10 mouse cellular contexts compared by ENCODE assay signal in genomic region chr15:79244071-79244893, GRCm38 (mm10). TPM values are rescaled to one million over a fixed set of nuclear protein-coding genes. Genes with fewer than 3 reads are reported as not detected.
DNase-seq lines count a peak whose midpoint lies in the region; ATAC-seq lines count a peak whose summit lies in the region.
"Had no signal": no experiment of that assay in that cellular context is flagged by ENCODE, and none has a peak within 500 bp of the region (broad histone marks: within the 10 kb centered on the region; RNA-seq: fewer than 3 reads in every experiment).

No protein-coding gene starts in this region.

- H3K9me3 ChIP-seq in kidney, embryonic 14.5 days (ENCODE audit: control insufficient read depth, low read length): no peaks in the 10 kb centered on the region
- H3K9me3 ChIP-seq in heart, embryonic 14.5 days (ENCODE audit: control insufficient read depth, low read length): no peaks in the 10 kb centered on the region

- no peak overlapping the region for H3K4me3 ChIP-seq in kidney, embryonic 14.5 days (ENCODE audit: low read length)
- H3K4me3 ChIP-seq in heart, embryonic 14.5 days (ENCODE audit: control insufficient read depth in 1 of 2, insufficient read depth in 1 of 2, low read depth in 1 of 2, low read length in 2 of 2): no peak overlapping the region
- H3K4me3 ChIP-seq: erythroblast, embryonic 14.5 days had no signal

- 73% methylated on average over 7 of the region's 7 CpGs for whole genome bisulfite sequencing in kidney, embryonic 14.5 days
- WGBS in heart, embryonic 14.5 days: 61% methylated on average over 7 of the region's 7 CpGs

- no peak overlapping the region for H3K27ac ChIP-seq in kidney, embryonic 14.5 days (ENCODE audit: low read depth, low read length)
- peak overlapping the region; percentile 94 to 97 for H3K27ac ChIP-seq in heart, embryonic 14.5 days (replicated peaks in 1 of 2; ENCODE audit: control insufficient read depth in 1 of 2, insufficient read depth in 1 of 2, low read depth in 2 of 2, low read length in 2 of 2)

- no peaks in the 10 kb centered on the region for H3K27me3 ChIP-seq in kidney, embryonic 14.5 days (ENCODE audit: control insufficient read depth, insufficient read depth, low read length)
- H3K27me3 ChIP-seq in heart, embryonic 14.5 days (ENCODE audit: control insufficient read depth, insufficient read depth, low read length): no peaks in the 10 kb centered on the region

- intact Hi-C loops in gastrocnemius, postnatal 36 days (cut with DNase I): no loop called here

- H3K36me3 ChIP-seq in kidney, embryonic 14.5 days (ENCODE audit: control insufficient read depth, insufficient read depth, low read length): peaks cover 68% of the 10 kb centered on the region
- peaks cover 69% of the 10 kb centered on the region for H3K36me3 ChIP-seq in heart, embryonic 14.5 days (ENCODE audit: control insufficient read depth, insufficient read depth, low read length)

- ATAC-seq in kidney, embryonic 14.5 days (ENCODE audit: low FRiP score, low TSS enrichment): no peak
- no peak for ATAC-seq in heart, embryonic 14.5 days (ENCODE audit: insufficient number of reproducible peaks, insufficient read depth, low FRiP score, low read depth)
- no peak for ATAC-seq in monocyte, adult 5-6 weeks (replicated peaks; ENCODE audit: insufficient number of reproducible peaks, low FRiP score, low TSS enrichment, poor library complexity, severe bottlenecking)

- DNase-seq in kidney, adult 18-20 months: peak; percentile 48
- peak; percentile 38 for DNase-seq in adrenal gland, postnatal 25 days
- peak; percentile 52 for DNase-seq in lung, postnatal 36 days
- DNase-seq in thymus, adult 18-20 months: no peak
- DNase-seq in gastrocnemius, postnatal 36 days: no peak

- H3K4me1 ChIP-seq in kidney, embryonic 14.5 days (ENCODE audit: control insufficient read depth, insufficient read depth, low read length): peaks cover 2% of the 10 kb centered on the region; the same call in 1 of the 2 replicates
- peaks cover 18 to 23% of the 10 kb centered on the region in 2 experiments for H3K4me1 ChIP-seq in heart, embryonic 14.5 days (ENCODE audit: control insufficient read depth in 2 of 2, insufficient read depth in 2 of 2, low read length in 2 of 2)

- H3K9ac ChIP-seq in kidney, embryonic 14.5 days (ENCODE audit: low read depth, low read length): no peak overlapping the region
- peak overlapping the region; percentile 39; the same call in 1 of the 2 replicates for H3K9ac ChIP-seq in heart, embryonic 14.5 days (ENCODE audit: low read length)

- H3K4me2 ChIP-seq in kidney, embryonic 14.5 days (replicated peaks; ENCODE audit: low read depth, low read length): no peak overlapping the region
- H3K4me2 ChIP-seq in heart, embryonic 14.5 days (ENCODE audit: low read length): no peak overlapping the region

RNA-seq across cellular contexts. Expression of gene Slc16a8, which starts 10.3 kb away (rescaled TPM):
- 0.39 and 0.50 TPM in 2 replicates for polyA plus RNA-seq in kidney, embryonic 14.5 days (2014; fragmentation: Nextera tagmentation; extraction: Ambion mirVana)
- not detected in 2 replicates for total RNA-seq in adrenal gland, postnatal 25 days (2021)
- 0.28 and 0.75 TPM in 2 replicates for polyA plus RNA-seq in heart, embryonic 14.5 days (2014; fragmentation: Nextera tagmentation; extraction: Ambion mirVana)
- under 1 TPM in 1 of 2 experiments, not detected in 1; 0.18 TPM for total RNA-seq in gastrocnemius, postnatal 36 days (2021)
- total RNA-seq in monocyte, adult 5-6 weeks (2017): not detected in 3 replicates
- polyA plus RNA-seq: erythroblast, embryonic 14.5 days; macrophage had no signal

RNA-seq across cellular contexts. Expression of gene Gm49486, which starts 15.1 kb away (rescaled TPM):
- polyA plus RNA-seq in kidney, embryonic 14.5 days (2014; fragmentation: Nextera tagmentation; extraction: Ambion mirVana): 0.21 and 0.61 TPM in 2 replicates
- total RNA-seq in adrenal gland, postnatal 25 days (2021): not detected in 2 replicates
- polyA plus RNA-seq in heart, embryonic 14.5 days (2014; fragmentation: Nextera tagmentation; extraction: Ambion mirVana): 0.63 and 0.84 TPM in 2 replicates
- total RNA-seq in gastrocnemius, postnatal 36 days (2021): under 1 TPM in 1 of 2 experiments, not detected in 1; 0.46 TPM
- not detected in 3 replicates for total RNA-seq in monocyte, adult 5-6 weeks (2017)
- polyA plus RNA-seq: erythroblast, embryonic 14.5 days; macrophage had no signal

RNA-seq across cellular contexts. Expression of gene Pick1, which starts 15.3 kb away (rescaled TPM):
- polyA plus RNA-seq in kidney, embryonic 14.5 days (2014; fragmentation: Nextera tagmentation; extraction: Ambion mirVana): 25.8 and 31.4 TPM in 2 replicates
- 20.8 and 26.1 TPM in 2 replicates for total RNA-seq in adrenal gland, postnatal 25 days (2021)
- polyA plus RNA-seq in heart, embryonic 14.5 days (2014; fragmentation: Nextera tagmentation; extraction: Ambion mirVana): 19.2 and 24.5 TPM in 2 replicates
- 10 to 100 TPM; 26.9 to 30.9 TPM for total RNA-seq in gastrocnemius, postnatal 36 days (2021)
- total RNA-seq in monocyte, adult 5-6 weeks (2017): 7.2 to 13.7 TPM (median 8.1 TPM) in 3 replicates

RNA-seq across cellular contexts. Expression of gene Baiap2l2, which starts 41.1 kb away (rescaled TPM):
- 6.1 and 10.3 TPM in 2 replicates for polyA plus RNA-seq in kidney, embryonic 14.5 days (2014; fragmentation: Nextera tagmentation; extraction: Ambion mirVana)
- not detected in 2 replicates for total RNA-seq in adrenal gland, postnatal 25 days (2021)
- 9.1 and 13.9 TPM in 2 replicates for polyA plus RNA-seq in heart, embryonic 14.5 days (2014; fragmentation: Nextera tagmentation; extraction: Ambion mirVana)
- total RNA-seq in gastrocnemius, postnatal 36 days (2021): 1 to 10 TPM; 1.0 to 1.5 TPM
- 0.57 TPM in 1 of 3 replicates, not detected in the others for total RNA-seq in monocyte, adult 5-6 weeks (2017)
- polyA plus RNA-seq: erythroblast, embryonic 14.5 days; macrophage had no signal

Comparison
In these comparisons a context has a peak if more than half of its experiments do, and no peak if none do; other contexts are left out.
1. DNase-seq: peak in kidney, adult 18-20 months (single experiment), adrenal gland, postnatal 25 days (single experiment) and lung, postnatal 36 days (single experiment); none in thymus, adult 18-20 months (0 of 2) and gastrocnemius, postnatal 36 days (0 of 2).